Comparison of ENCODE assay signal across 8 mouse cellular contexts in the genomic region with DNA sequence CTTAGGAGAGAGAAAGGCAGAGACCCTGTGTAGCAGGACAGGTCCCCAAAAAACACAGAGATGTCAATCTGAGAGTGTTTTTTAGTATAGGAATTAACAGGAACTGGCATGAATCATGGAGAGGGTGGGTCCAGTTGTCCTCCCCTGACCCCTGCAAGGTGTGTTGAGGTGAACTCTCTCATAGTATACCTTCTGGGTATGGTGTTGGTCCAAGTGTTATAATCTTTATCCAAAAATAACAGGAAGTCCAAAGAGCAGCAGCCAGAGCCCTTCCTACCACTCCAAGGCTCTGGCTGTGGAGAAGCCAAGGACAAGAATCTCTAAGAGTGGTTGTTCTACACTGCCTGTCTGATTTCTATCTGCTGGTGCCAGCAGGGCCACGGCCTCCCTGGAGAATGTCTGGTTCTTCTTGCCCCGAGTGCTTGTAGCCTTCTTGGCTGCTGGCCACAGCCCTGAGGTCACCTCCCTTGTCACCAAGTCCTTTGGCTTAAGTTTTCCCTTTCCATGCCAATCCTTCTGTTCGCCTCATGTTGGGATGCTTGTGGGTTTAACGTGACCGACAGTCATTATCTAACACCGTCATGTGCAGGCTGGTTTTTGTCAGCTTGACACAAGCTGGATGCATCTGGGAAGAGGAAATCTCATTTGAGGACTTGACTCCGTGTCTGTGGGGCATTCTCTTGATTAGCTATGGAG. TPM values are rescaled to one million over a fixed set of nuclear protein-coding genes. Genes with fewer than 3 reads are reported as not detected.
DNase-seq lines count a peak whose midpoint lies in the region; ATAC-seq lines count a peak whose summit lies in the region.

No protein-coding gene starts in this region.

- no peak for ATAC-seq in embryonic facial prominence, embryonic 13.5 days (ENCODE audit: insufficient number of reproducible peaks, insufficient read depth, low FRiP score, low TSS enrichment, low read depth)

- 53% methylated on average over 7 of the region's 7 CpGs for WGBS in embryonic facial prominence, embryonic 13.5 days
- 76% methylated on average over 7 of the region's 7 CpGs for WGBS in embryonic facial prominence, embryonic 10.5 days
- 20% methylated on average over 7 of the region's 7 CpGs for WGBS in large intestine, adult 2 months

- no peak overlapping the region for H3K4me3 ChIP-seq in embryonic facial prominence, embryonic 13.5 days
- no peak overlapping the region for H3K4me3 ChIP-seq in embryonic facial prominence, embryonic 10.5 days

- no peaks in the 10 kb centered on the region for H3K27me3 ChIP-seq in embryonic facial prominence, embryonic 13.5 days
- 0 out of 2 replicates have a peak, but pooled peaks cover 7% of the 10 kb centered on the region for H3K27me3 ChIP-seq in embryonic facial prominence, embryonic 10.5 days (replicated peaks; ENCODE audit: low read depth, poor library complexity, severe bottlenecking)

- no peaks in the 10 kb centered on the region for H3K36me3 ChIP-seq in embryonic facial prominence, embryonic 13.5 days
- H3K36me3 ChIP-seq in embryonic facial prominence, embryonic 10.5 days (replicated peaks), result no peaks in the 10 kb centered on the region

- peaks cover 18% of the 10 kb centered on the region for H3K4me1 ChIP-seq in embryonic facial prominence, embryonic 13.5 days
- peaks cover 27% of the 10 kb centered on the region for H3K4me1 ChIP-seq in embryonic facial prominence, embryonic 10.5 days

- no peaks in the 10 kb centered on the region for H3K9me3 ChIP-seq in embryonic facial prominence, embryonic 13.5 days
- H3K9me3 ChIP-seq in embryonic facial prominence, embryonic 10.5 days, result no peaks in the 10 kb centered on the region

- H3K9ac ChIP-seq in embryonic facial prominence, embryonic 13.5 days, result no peak overlapping the region

- no peak for DNase-seq in embryonic facial prominence, embryonic 10.5 days (ENCODE audit: low spot score)
- DNase-seq in adrenal gland, postnatal 14 days, result peak; percentile 85
- DNase-seq in heart, adult 11 months, result peak; percentile 97
- DNase-seq in large intestine, adult 2 months (ENCODE audit: low read depth, low spot score), result peak; percentile 55
- no peak for DNase-seq in thymus, postnatal 0 days (ENCODE audit: low spot score)
- no peak for DNase-seq in thymus, adult 18-20 months
- no peak for DNase-seq in thymus, postnatal 14 days

- H3K4me2 ChIP-seq in embryonic facial prominence, embryonic 13.5 days, result no peak overlapping the region

- H3K27ac ChIP-seq in embryonic facial prominence, embryonic 13.5 days, result 0 out of 2 replicates have a peak overlapping the region, but pooled peaks have one; percentile 22
- no peak overlapping the region for H3K27ac ChIP-seq in embryonic facial prominence, embryonic 10.5 days (replicated peaks)

RNA-seq across cellular contexts. Expression of a gene that starts 27.8 kb away (rescaled TPM):
- polyA plus RNA-seq in embryonic facial prominence, embryonic 13.5 days (2015; fragmentation: Nextera tagmentation; extraction: Ambion mirVana), result 35.2 and 37.7 TPM in 2 replicates
- polyA plus RNA-seq in embryonic facial prominence, embryonic 10.5 days (2016; fragmentation: Nextera tagmentation; extraction: Ambion mirVana), result 22.8 and 24.5 TPM in 2 replicates
- total RNA-seq in adrenal gland, postnatal 14 days (2021), result 49.1 and 87.9 TPM in 2 replicates
- 12.5 and 15.7 TPM in 2 replicates for polyA plus RNA-seq in large intestine, adult 2 months (2012; rRNA removed)
- 6.6 and 8.8 TPM in 2 replicates for polyA plus RNA-seq in thymus, postnatal 0 days (2015; fragmentation: Nextera tagmentation; extraction: Ambion mirVana)

Comparison
In these comparisons a context has a peak if more than half of its experiments do, and no peak if none do; other contexts are left out.
1. DNase-seq: peak in adrenal gland, postnatal 14 days (single experiment), heart, adult 11 months (single experiment) and large intestine, adult 2 months (single experiment); none in embryonic facial prominence, embryonic 10.5 days (single experiment), thymus, postnatal 0 days (single experiment), thymus, adult 18-20 months (0 of 2) and thymus, postnatal 14 days (single experiment).